Mouse (Mus musculus): ENCODE measurements at regions not wholly inside any gene's neighbourhood (a gene's known extent, or its start where the extent isn't known, plus 50 kb on each side); places are given as distances from the start of the nearest gene placed in this dataset.

GRCm38 (mm10) chr5:52092273-52092672 lies 98.0 kb downstream of the Dhx15 start:
- DNase-seq (ENCODE audit: low spot score): no peak

- DNase-seq (ENCODE audit: low spot score): no peak
These were observed 102.2 kb downstream of the Dhx15 start for GRCm38 (mm10) chr5:52088131-52088530.

- no peak for DNase-seq (ENCODE audit: low spot score)
These were observed 103.4 kb downstream of the Dhx15 start for GRCm38 (mm10) chr5:52086766-52087429.

- DNase-seq (ENCODE audit: low spot score): no peak
These were observed 110.0 kb downstream of the Dhx15 start for GRCm38 (mm10) chr5:52080268-52080667.

- no peak for DNase-seq (ENCODE audit: low spot score)
These were observed 112.6 kb downstream of the Dhx15 start for GRCm38 (mm10) chr5:52077696-52078095.

GRCm38 (mm10) chr5:52075096-52075495 lies 115.2 kb downstream of the Dhx15 start:
- DNase-seq (ENCODE audit: low spot score): no peak

GRCm38 (mm10) chr5:52064804-52065451 lies 125.4 kb downstream of the Dhx15 start:
- peak; percentile 90 for DNase-seq (ENCODE audit: low spot score)

GRCm38 (mm10) chr5:52062214-52062613 lies 128.1 kb downstream of the Dhx15 start:
- no peak for DNase-seq (ENCODE audit: low spot score)

- no peak for DNase-seq (ENCODE audit: low spot score)
These were observed 129.1 kb downstream of the Dhx15 start for GRCm38 (mm10) chr5:52061226-52061625.

GRCm38 (mm10) chr5:52057261-52057660 lies 133.1 kb downstream of the Dhx15 start:
- no peak for DNase-seq (ENCODE audit: low spot score)

GRCm38 (mm10) chr5:52052072-52052465 lies 138.2 kb downstream of the Dhx15 start:
- DNase-seq (ENCODE audit: low spot score): no peak

GRCm38 (mm10) chr5:52051383-52052071 lies 138.8 kb downstream of the Dhx15 start:
- no peak for DNase-seq (ENCODE audit: low spot score)

GRCm38 (mm10) chr5:52048790-52049189 lies 141.5 kb downstream of the Dhx15 start:
- DNase-seq (ENCODE audit: low spot score): no peak

GRCm38 (mm10) chr5:52046704-52047103 lies 143.6 kb downstream of the Dhx15 start:
- no peak for DNase-seq (ENCODE audit: low spot score)

- no peak for DNase-seq (ENCODE audit: low spot score)
These were observed 146.2 kb downstream of the Dhx15 start for GRCm38 (mm10) chr5:52044101-52044500.

GRCm38 (mm10) chr5:52041447-52041846 lies 148.9 kb downstream of the Dhx15 start:
- no peak for DNase-seq (ENCODE audit: low spot score)

GRCm38 (mm10) chr5:52040427-52041312 lies 149.6 kb downstream of the Dhx15 start:
- DNase-seq (ENCODE audit: low spot score): peak; percentile 7

GRCm38 (mm10) chr5:52035339-52035738 lies 155.0 kb downstream of the Dhx15 start:
- DNase-seq (ENCODE audit: low spot score): no peak

- DNase-seq (ENCODE audit: low spot score): no peak
These were observed 162.8 kb downstream of the Dhx15 start for GRCm38 (mm10) chr5:52027478-52027877.

GRCm38 (mm10) chr5:52026148-52026547 lies 164.2 kb downstream of the Dhx15 start:
- no peak for DNase-seq (ENCODE audit: low spot score)

GRCm38 (mm10) chr5:52023212-52023611 lies 167.1 kb downstream of the Dhx15 start:
- no peak for DNase-seq (ENCODE audit: low spot score)

GRCm38 (mm10) chr5:52016992-52017391 lies 173.3 kb downstream of the Dhx15 start:
- DNase-seq (ENCODE audit: low spot score): no peak

Measured in retina, embryonic 14.5 days (tissue).